Mouse (Mus musculus) ES-E14 (cell line): Measurements from ENCODE around the gene Col23a1. TPM values are rescaled to one million over a fixed set of nuclear protein-coding genes. Genes with fewer than 3 reads are reported as not detected.

ENCODE experiments used
- DNase-seq: peaks from one replicate; pipeline ENCODE4 v3.0.0-alpha.2; 2013; ENCODE audit warnings: low read depth, low spot score
- H3K27ac ChIP-seq: 2 replicates; pipeline ENCODE4 v1.5.1; 2012; ENCODE audit warnings: low read depth, mild to moderate bottlenecking, low read length, moderate library complexity, mixed read lengths; ENCODE audit not compliant: poor library complexity, insufficient read depth, severe bottlenecking
- H3K36me3 ChIP-seq: 2 replicates; pipeline ENCODE4 v1.6.1; 2012; ENCODE audit warnings: mild to moderate bottlenecking, low read length, moderate library complexity, mixed read lengths; ENCODE audit not compliant: control insufficient read depth, poor library complexity, insufficient read depth, severe bottlenecking
- H3K4me1 ChIP-seq, 2 experiments: fragments of 150-350 bp in 1 of 2; sonication (generic) in 1 of 2; 2 replicates each; pipeline ENCODE4 v1.6.1; 2012; ENCODE audit warnings: low read length in 2 of 2, mild to moderate bottlenecking in 1 of 2, mixed read lengths in 1 of 2; ENCODE audit not compliant: control insufficient read depth in 2 of 2, insufficient read depth in 2 of 2, poor library complexity in 1 of 2
- H3K4me3 ChIP-seq, 2 experiments: fragments of 150-350 bp in 1 of 2; sonication (generic) in 1 of 2; 2 replicates each; pipeline ENCODE4 v1.5.1; 2012; ENCODE audit warnings: low read length in 2 of 2, low read depth in 1 of 2, mild to moderate bottlenecking in 1 of 2, mixed read lengths in 1 of 2; ENCODE audit not compliant: insufficient read depth in 1 of 2, poor library complexity in 1 of 2, severe bottlenecking in 1 of 2
- H3K9ac ChIP-seq: 2 replicates; pipeline ENCODE4 v1.6.1; 2012; ENCODE audit warnings: low read depth, mild to moderate bottlenecking, low read length, mixed read lengths; ENCODE audit not compliant: poor library complexity, insufficient read depth, severe bottlenecking
- H3K9me3 ChIP-seq: fragments of 150-350 bp; sonication (generic); 2 replicates; pipeline ENCODE4 v1.6.1; 2012; ENCODE audit warnings: low read depth, mild to moderate bottlenecking, low read length; ENCODE audit not compliant: control insufficient read depth, insufficient read depth
- CHD2 ChIP-seq: IDR thresholded peaks from 2 replicates; pipeline ENCODE4 v1.6.1; 2014; ENCODE audit warnings: mild to moderate bottlenecking, low read depth, low read length, inconsistent platforms
- HCFC1 ChIP-seq: IDR thresholded peaks from 2 replicates; pipeline ENCODE4 v1.6.1; 2012; ENCODE audit warnings: low read length, inconsistent platforms, borderline replicate concordance; ENCODE audit not compliant: insufficient read depth
- MAFK ChIP-seq: IDR thresholded peaks from 2 replicates; pipeline ENCODE4 v1.6.1; 2014; ENCODE audit warnings: mild to moderate bottlenecking, low read depth, low read length, inconsistent platforms; ENCODE audit not compliant: insufficient read depth
- ZC3H11A ChIP-seq: IDR thresholded peaks from 2 replicates; pipeline ENCODE4 v1.6.1; 2012; ENCODE audit warnings: low read depth, mild to moderate bottlenecking, inconsistent platforms, low read length, borderline replicate concordance
- ZNF384 ChIP-seq: IDR thresholded peaks from 2 replicates; pipeline ENCODE4 v1.6.1; 2012; ENCODE audit warnings: low read depth, low read length, inconsistent platforms
- in situ Hi-C, 2 experiments: fragments of 600-800 bp; cut with MboI; formaldehyde crosslinking; loops; one replicate each; pipeline ENCODE4 v1.15.1; 2025; ENCODE audit warnings: low sequenced_read_pairs in 2 of 2, inconsistent platforms in 1 of 2; ENCODE audit not compliant: unreplicated experiment in 2 of 2
- total RNA-seq: library from RNA; depleted of rRNA; stranded (reverse); fragments of 300-350 nt; gene quantifications from 2 replicates; pipeline ENCODE4 v1.2.3, GENCODE M21; 2012

Col23a1 gene
- total RNA-seq, 1 experiment: 0.40 TPM

- in situ Hi-C loops: no loop called here
- no peak overlapping the region for H3K27ac ChIP-seq
- no peaks in the 10 kb centered on the region for H3K9me3 ChIP-seq
- DNase-seq: peak; percentile 3
- H3K4me1 ChIP-seq: no peaks in the 10 kb centered on the region; a peak in 1 of 4 replicates
- H3K9ac ChIP-seq: no peak overlapping the region
- TF ChIP-seq HCFC1: no peak
- TF ChIP-seq ZC3H11A: no peak
- no peak for TF ChIP-seq CHD2
- no peak for TF ChIP-seq MAFK
- TF ChIP-seq ZNF384: no peak
- H3K36me3 ChIP-seq: peaks cover 19% of the 10 kb centered on the region
- no peak overlapping the region for H3K4me3 ChIP-seq
Observed at GRCm38 (mm10) chr11:51274418-51274817, 15.3 kb upstream of the Col23a1 start.

- H3K27ac ChIP-seq: no peak overlapping the region
- TF ChIP-seq CHD2: no peak
- no peak for TF ChIP-seq ZC3H11A
- TF ChIP-seq MAFK: no peak
- no peak for TF ChIP-seq ZNF384
- no peak for TF ChIP-seq HCFC1
Observed at GRCm38 (mm10) chr11:51290066-51290955, 591 bp downstream of the Col23a1 start.

GRCm38 (mm10) chr11:51293956-51294530, 4.3 kb downstream of the Col23a1 start:
- Histone ChIP-seq H3K27ac (no peak overlapping the region), H3K9me3 (no peaks in the 10 kb centered on the region), H3K4me1 (no peaks in the 10 kb centered on the region), H3K36me3 (no peaks in the 10 kb centered on the region), H3K9ac (no peak overlapping the region), H3K4me3 (no peak overlapping the region)
- TF ChIP-seq MAFK (no peak), HCFC1 (no peak), CHD2 (no peak), ZNF384 (no peak)
- DNase-seq: no peak
- in situ Hi-C loops: loop anchor here (5.0 to 10.0 kb wide), 2 partner anchors 233 to 241 kb away; no protein-coding TSS in a partner anchor

More at GRCm38 (mm10) chr11:51290066-51290955, 591 bp downstream of the Col23a1 start:
- Histone ChIP-seq H3K9me3 (no peaks in the 10 kb centered on the region), H3K9ac (peak overlapping the region; percentile 67), H3K36me3 (no peaks in the 10 kb centered on the region), H3K4me1 (no peaks in the 10 kb centered on the region), H3K4me3 (peak overlapping the region; percentile 71 to 79)
- in situ Hi-C loops: loop anchor here (5.0 to 10.0 kb wide), 2 partner anchors 237 to 244 kb away; no protein-coding TSS in a partner anchor
- peak; percentile 17 for DNase-seq

GRCm38 (mm10) chr11:51295742-51296141, 6.0 kb downstream of the Col23a1 start:
- no peak overlapping the region for H3K4me3 ChIP-seq
- no peak for DNase-seq
- no peaks in the 10 kb centered on the region for H3K36me3 ChIP-seq
- TF ChIP-seq ZNF384 (no peak), ZC3H11A (no peak), CHD2 (no peak), MAFK (no peak), HCFC1 (no peak)
- no peak overlapping the region for H3K9ac ChIP-seq
- H3K27ac ChIP-seq: no peak overlapping the region
- H3K4me1 ChIP-seq: no peaks in the 10 kb centered on the region
- H3K9me3 ChIP-seq: no peaks in the 10 kb centered on the region
- in situ Hi-C loops: loop anchor here in 1 of 2 experiments (10.0 kb wide), 1 partner anchor 239 kb away; no protein-coding TSS in a partner anchor
